Mouse (Mus musculus): ENCODE measurements around the gene Ergic1. TPM values are rescaled to one million over a fixed set of nuclear protein-coding genes. Genes with fewer than 3 reads are reported as not detected.

The Ergic1 gene
- polyA plus RNA-seq, 1 experiment from 2014 or later: 75.0 TPM

DNA sequence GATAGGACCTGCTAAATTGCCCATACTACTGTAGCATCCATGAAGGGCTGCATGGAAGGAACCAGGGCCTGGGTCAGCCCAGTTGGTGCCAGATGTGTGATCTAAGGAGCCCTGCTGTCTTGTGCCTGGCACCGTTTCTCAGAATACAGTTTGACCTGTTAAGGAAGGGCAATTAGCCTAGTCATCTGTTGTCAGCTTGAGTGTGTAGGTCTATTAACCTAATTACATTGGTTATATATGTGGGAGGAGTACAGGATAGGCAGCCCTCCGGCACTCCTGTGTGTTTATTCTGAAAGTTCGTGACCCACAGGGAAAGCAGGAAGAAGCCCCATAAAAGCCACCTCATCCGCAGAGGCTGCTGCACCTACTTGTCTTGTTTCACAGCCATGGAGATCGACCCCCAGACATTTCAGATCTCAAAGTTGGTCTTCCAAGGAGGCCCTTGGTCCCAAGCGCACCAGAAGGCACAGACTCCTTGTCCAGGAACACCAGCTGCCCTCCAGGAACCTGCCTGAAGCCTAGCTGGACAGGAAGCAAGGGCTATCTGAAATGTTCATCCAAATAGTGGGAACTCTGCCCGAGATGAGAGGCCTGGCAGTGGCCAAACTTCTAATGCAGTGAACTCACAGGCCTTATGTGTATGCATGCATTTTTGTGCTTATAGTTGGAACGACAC lies 6.0 kb downstream of the Ergic1 start:
- H3K4me3 ChIP-seq: no peak overlapping the region
- ATAC-seq (replicated peaks; ENCODE audit: insufficient number of reproducible peaks, insufficient read depth, low FRiP score, low read depth): no peak
- H3K27ac ChIP-seq: no peak overlapping the region
- no peak overlapping the region for H3K4me2 ChIP-seq
- peaks cover 29% of the 10 kb centered on the region for H3K4me1 ChIP-seq (replicated peaks)
- no peak overlapping the region for H3K9ac ChIP-seq
- no peaks in the 10 kb centered on the region for H3K9me3 ChIP-seq (replicated peaks)
- H3K36me3 ChIP-seq: peaks cover 23% of the 10 kb centered on the region
- WGBS: 63% methylated on average over 8 of the region's 8 CpGs
- no peaks in the 10 kb centered on the region for H3K27me3 ChIP-seq

DNA sequence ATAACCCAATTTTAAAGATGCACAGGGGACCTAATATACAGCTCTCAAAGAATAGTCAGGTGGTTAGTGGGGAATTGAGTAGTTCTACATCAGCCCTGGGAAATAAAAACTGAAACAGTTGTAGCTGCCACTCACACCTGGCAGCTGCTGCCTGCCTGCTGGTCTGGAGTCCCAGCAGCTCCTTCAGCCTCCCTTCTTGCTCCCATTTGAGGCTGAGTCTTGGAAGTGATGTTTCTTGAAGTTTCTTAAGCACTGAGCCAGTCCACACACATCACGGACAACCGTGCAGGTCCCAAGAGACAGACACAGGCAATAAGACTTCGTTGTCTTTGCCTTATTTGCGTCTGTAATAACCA lies 6.5 kb downstream of the Ergic1 start:
- no peaks in the 10 kb centered on the region for H3K9me3 ChIP-seq (replicated peaks)
- no peak overlapping the region for H3K4me2 ChIP-seq
- no peak overlapping the region for H3K4me3 ChIP-seq
- H3K27me3 ChIP-seq: no peaks in the 10 kb centered on the region
- H3K4me1 ChIP-seq (replicated peaks): peaks cover 25% of the 10 kb centered on the region
- H3K36me3 ChIP-seq: peaks cover 23% of the 10 kb centered on the region
- H3K27ac ChIP-seq: no peak overlapping the region
- 94% methylated on average over 4 of the region's 4 CpGs for WGBS
- no peak overlapping the region for H3K9ac ChIP-seq
- ATAC-seq (replicated peaks; ENCODE audit: insufficient number of reproducible peaks, insufficient read depth, low FRiP score, low read depth): no peak

DNA sequence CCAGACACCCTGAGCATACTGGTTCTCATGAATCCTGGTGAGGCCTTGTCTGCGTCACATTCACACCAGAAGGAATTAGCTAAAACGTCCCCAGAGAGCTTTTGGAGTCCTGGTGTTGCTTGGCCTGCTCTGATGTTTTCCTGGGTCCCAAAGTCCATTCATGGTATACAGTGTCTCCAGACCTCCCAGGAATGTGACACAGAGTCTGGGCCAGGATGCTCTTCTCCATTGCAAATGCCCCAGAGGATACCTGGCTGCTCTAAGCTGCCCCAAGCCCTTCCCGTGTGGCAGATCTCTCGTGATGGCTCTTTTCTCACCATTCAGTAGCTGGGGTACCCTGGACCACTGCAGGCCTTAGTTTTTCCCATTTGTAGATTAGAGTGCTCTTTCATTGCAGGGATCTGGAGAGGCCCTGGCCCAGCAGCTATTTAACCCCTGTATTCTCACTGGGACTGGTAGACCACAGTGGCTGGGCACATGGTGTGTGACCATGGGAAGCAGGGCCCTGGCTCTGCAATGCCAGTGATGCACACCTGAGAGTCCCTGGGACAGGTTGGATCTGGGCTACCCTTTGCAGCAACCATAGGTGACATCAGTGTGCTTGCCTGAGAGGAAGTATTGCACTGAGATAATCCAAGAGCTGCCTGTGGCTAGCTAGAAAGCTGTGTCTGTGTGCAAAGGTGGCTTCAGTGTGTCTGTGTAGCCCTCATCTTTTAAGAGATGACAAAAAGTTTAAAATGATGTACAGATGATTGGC lies 8.5 kb downstream of the Ergic1 start:
- 81% methylated on average over 4 of the region's 4 CpGs for WGBS
- Histone ChIP-seq H3K9ac (no peak overlapping the region), H3K36me3 (peaks cover 23% of the 10 kb centered on the region)

DNA sequence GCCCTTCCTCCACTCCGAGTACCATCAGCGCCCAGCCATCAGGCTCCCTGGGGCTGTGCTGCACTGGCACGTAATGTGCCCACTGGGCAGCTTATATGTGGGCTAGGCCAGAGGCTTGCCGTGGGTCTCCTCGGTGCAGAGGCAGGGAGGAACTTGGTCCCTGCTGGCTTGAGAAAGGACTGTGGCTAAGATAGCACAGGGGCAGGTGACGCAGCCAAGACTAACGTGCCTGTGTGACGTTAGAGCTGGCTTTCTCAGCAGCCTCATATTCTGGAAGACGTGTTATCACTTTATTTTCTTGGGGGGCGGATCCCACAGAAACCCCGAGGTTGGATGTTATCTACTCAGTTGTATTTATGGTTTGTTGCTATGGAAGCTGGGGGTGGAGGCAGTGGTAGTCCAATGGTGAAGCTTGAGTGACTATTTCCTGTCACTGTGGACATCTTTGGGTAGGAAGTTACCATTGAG lies 9.4 kb downstream of the Ergic1 start:
- no peak overlapping the region for H3K4me3 ChIP-seq
- peaks cover 20% of the 10 kb centered on the region for H3K36me3 ChIP-seq
- H3K9me3 ChIP-seq (replicated peaks): no peaks in the 10 kb centered on the region
- no peak overlapping the region for H3K9ac ChIP-seq
- H3K4me1 ChIP-seq (replicated peaks): peaks cover 44% of the 10 kb centered on the region
- ATAC-seq (replicated peaks; ENCODE audit: insufficient number of reproducible peaks, insufficient read depth, low FRiP score, low read depth): peak; percentile 52
- 50% methylated on average over 11 of the region's 11 CpGs for WGBS
- H3K27me3 ChIP-seq: no peaks in the 10 kb centered on the region
- H3K27ac ChIP-seq: peak overlapping the region; percentile 35; the same call in 1 of the 2 replicates
- no peak overlapping the region; the same call in 1 of the 2 replicates for H3K4me2 ChIP-seq

More for the DNA sequence above, 8.5 kb downstream of the Ergic1 start:
- Histone ChIP-seq H3K4me2 (no peak overlapping the region), H3K9me3 (replicated peaks) (no peaks in the 10 kb centered on the region), H3K27ac (no peak overlapping the region), H3K27me3 (no peaks in the 10 kb centered on the region), H3K4me1 (replicated peaks) (peaks cover 35% of the 10 kb centered on the region), H3K4me3 (no peak overlapping the region)
- ATAC-seq (replicated peaks; ENCODE audit: insufficient number of reproducible peaks, insufficient read depth, low FRiP score, low read depth): no peak

DNA sequence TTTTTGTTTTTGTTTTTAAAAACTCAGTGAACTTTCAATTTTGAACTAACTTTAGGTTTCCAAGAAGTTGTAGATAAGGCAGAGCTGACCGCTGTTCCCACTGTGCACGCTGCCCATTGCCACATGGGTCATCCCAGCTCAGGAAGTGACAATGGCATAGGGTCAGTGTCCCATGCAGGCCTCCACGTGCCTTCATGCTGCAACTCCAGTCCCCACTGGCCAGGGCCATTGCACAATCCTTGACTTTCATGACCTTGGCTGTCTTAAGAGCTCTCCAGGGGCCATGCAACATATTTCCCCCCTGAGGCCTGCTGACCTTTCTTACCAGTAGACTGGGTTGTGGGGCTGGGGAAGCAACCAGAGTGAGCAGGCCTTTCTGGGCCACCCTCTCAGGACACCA lies 10.1 kb downstream of the Ergic1 start:
- ATAC-seq (replicated peaks; ENCODE audit: insufficient number of reproducible peaks, insufficient read depth, low FRiP score, low read depth): no peak
- Histone ChIP-seq H3K9ac (no peak overlapping the region), H3K4me2 (no peak overlapping the region), H3K27ac (0 out of 2 replicates have a peak overlapping the region, but pooled peaks have one; percentile 19), H3K4me3 (no peak overlapping the region), H3K36me3 (peaks cover 17% of the 10 kb centered on the region), H3K4me1 (replicated peaks) (peaks cover 51% of the 10 kb centered on the region), H3K9me3 (replicated peaks) (no peaks in the 10 kb centered on the region), H3K27me3 (no peaks in the 10 kb centered on the region)
- 66% methylated on average over 3 of the region's 3 CpGs for WGBS

DNA sequence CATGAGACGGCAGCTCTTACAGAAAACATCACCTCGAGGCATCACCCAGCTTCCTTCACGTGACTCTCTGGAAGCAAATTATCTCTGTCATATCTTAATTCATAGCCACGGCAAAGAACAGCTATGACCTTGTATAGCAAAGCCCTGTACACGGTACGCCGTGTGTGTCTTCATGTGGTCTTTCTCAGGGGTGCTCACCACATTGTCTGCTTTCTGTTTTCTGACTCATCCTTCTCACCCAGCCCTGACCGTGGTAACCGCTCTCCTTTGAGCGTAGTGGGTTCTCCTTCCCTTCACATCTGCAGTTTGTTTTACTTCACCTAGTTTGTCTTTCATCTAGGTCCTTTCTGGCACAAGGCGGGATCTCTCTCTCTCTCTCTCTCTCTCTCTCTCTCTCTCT lies 11.0 kb downstream of the Ergic1 start:
- H3K27ac ChIP-seq: 0 out of 2 replicates have a peak overlapping the region, but pooled peaks have one; percentile 19

DNA sequence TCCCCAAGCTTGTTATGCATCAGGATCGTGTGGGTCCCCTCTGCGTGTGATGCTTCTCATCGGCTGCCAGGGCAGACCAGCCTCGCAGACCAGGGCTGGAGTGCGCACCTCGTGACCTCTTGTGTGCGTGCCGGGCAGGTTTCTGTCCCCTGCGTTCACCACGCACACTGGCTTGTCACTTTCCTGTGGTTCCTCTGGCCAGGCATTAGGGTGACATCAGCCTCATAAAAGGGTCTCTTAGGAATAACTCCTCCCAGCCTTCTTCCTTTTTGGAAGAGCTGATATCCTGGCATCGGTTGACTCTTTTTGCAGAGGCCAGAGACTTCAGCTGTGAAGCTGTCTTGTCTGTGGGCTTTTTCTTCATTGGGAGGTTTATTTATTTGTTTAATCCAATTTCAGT lies 12.8 kb downstream of the Ergic1 start:
- Histone ChIP-seq H3K9ac (no peak overlapping the region), H3K9me3 (replicated peaks) (no peaks in the 10 kb centered on the region), H3K4me2 (no peak overlapping the region), H3K27ac (peak overlapping the region; percentile 35), H3K4me1 (replicated peaks) (peaks cover 79% of the 10 kb centered on the region), H3K4me3 (no peak overlapping the region), H3K27me3 (no peaks in the 10 kb centered on the region), H3K36me3 (peaks cover 1% of the 10 kb centered on the region; the same call in 1 of the 2 replicates)
- ATAC-seq (replicated peaks; ENCODE audit: insufficient number of reproducible peaks, insufficient read depth, low FRiP score, low read depth): no peak
- 48% methylated on average over 11 of the region's 11 CpGs for WGBS

More for the DNA sequence above, 11.0 kb downstream of the Ergic1 start:
- no peak for ATAC-seq (replicated peaks; ENCODE audit: insufficient number of reproducible peaks, insufficient read depth, low FRiP score, low read depth)
- Histone ChIP-seq H3K27me3 (no peaks in the 10 kb centered on the region), H3K36me3 (peaks cover 17% of the 10 kb centered on the region), H3K9ac (no peak overlapping the region), H3K4me2 (no peak overlapping the region), H3K4me1 (replicated peaks) (peaks cover 60% of the 10 kb centered on the region), H3K4me3 (no peak overlapping the region), H3K9me3 (replicated peaks) (no peaks in the 10 kb centered on the region)
- 85% methylated on average over 11 of the region's 11 CpGs for WGBS

DNA sequence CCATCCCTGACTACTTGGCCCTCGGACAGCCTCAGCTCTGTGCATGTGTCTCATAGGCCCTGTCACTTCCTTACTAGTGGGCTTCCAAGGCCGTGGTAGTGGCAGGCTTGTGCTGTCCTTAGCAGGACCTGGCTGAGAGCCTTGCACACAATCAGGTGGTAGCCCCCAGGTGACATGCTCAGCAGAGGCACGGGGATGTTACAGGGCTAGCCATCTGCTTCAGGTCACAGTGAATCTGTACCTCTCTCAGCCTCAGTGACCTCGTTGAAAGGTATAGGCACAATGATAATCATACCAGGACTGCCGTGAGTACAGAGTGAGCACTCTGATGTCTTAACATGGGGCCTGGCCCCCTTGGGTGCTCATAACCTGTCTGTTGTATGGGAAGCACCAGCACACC lies 13.4 kb downstream of the Ergic1 start:
- Histone ChIP-seq H3K36me3 (no peaks in the 10 kb centered on the region; the same call in 1 of the 2 replicates), H3K9ac (no peak overlapping the region), H3K4me3 (no peak overlapping the region), H3K4me2 (no peak overlapping the region), H3K4me1 (replicated peaks) (peaks cover 85% of the 10 kb centered on the region), H3K9me3 (replicated peaks) (no peaks in the 10 kb centered on the region), H3K27ac (no peak overlapping the region), H3K27me3 (no peaks in the 10 kb centered on the region)
- ATAC-seq (replicated peaks; ENCODE audit: insufficient number of reproducible peaks, insufficient read depth, low FRiP score, low read depth): no peak
- WGBS: 79% methylated on average over 5 of the region's 5 CpGs

DNA sequence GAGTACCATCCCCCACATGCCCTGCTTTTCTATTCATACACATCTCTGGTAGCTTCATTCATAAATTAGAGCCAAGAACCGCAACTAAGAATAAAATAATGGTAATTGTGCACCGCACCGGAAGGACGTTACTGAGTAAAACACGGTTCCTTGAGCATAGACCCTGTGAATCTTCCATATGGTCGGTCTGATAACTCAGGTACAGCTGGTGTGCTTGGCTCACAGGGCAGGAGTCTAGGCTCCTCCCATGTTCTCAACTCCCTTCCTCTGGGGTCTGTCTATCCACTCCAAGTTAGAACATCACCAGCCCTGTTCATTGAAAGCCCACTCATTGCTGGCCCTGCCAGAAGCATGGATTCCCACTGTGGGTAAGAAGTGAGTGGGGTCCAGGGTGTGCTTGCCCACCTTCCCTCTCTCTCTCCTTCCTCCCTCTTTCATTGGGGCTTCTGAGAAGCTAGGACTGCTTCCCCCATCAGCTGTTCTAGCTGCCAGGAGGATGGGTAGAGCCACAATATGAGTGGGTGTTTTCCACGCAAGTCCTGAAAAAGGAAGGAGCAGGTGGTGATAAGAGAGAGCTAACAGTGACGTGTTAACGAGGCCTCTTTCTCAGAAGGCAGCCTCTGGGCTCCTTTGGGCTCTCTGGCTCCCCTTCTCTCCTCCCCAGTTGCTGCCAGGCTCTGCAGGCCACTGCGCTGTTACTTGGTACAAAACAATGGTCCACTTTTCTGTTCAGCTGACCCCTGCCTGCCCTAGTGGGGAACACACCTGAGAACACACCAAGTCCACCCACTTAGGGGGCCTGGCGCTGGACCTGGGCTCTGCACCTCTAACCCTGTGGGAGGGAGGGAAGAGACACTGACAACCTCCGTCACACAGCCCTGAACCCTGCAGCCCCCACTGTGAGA lies 14.7 kb downstream of the Ergic1 start:
- Histone ChIP-seq H3K9me3 (replicated peaks) (no peaks in the 10 kb centered on the region), H3K36me3 (no peaks in the 10 kb centered on the region), H3K4me2 (no peak overlapping the region), H3K27me3 (no peaks in the 10 kb centered on the region), H3K9ac (no peak overlapping the region), H3K4me1 (replicated peaks) (peaks cover 84% of the 10 kb centered on the region), H3K27ac (peak overlapping the region; percentile 41), H3K4me3 (no peak overlapping the region)
- no peak for ATAC-seq (replicated peaks; ENCODE audit: insufficient number of reproducible peaks, insufficient read depth, low FRiP score, low read depth)
- 78% methylated on average over 12 of the region's 12 CpGs for WGBS

DNA sequence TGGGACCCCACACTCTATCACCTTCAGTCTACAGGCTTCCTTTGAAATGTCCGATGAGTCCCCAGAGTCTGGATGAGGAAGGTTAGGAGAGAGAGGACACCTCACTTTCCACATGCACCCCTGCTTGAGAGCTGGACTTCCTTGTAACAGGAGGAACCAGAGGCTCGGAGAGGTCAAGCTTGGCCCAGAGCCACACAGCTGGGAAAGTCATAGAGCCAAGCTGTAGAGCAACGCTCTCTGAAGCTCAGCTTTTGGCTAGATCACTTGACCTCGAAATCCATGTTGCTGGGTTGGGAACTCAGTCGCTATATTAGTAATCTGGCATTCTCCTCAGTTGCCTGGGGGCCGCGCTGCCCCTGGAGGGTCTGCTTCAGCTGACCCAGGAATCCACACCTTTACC lies 15.5 kb downstream of the Ergic1 start:
- H3K9me3 ChIP-seq (replicated peaks): no peaks in the 10 kb centered on the region
- peaks cover 85% of the 10 kb centered on the region for H3K4me1 ChIP-seq (replicated peaks)
- H3K27ac ChIP-seq: peak overlapping the region; percentile 41
- no peak overlapping the region for H3K4me2 ChIP-seq
- 0 out of 2 replicates have a peak, but pooled peaks cover 4% of the 10 kb centered on the region for H3K36me3 ChIP-seq
- H3K9ac ChIP-seq: no peak overlapping the region
- H3K27me3 ChIP-seq: no peaks in the 10 kb centered on the region
- no peak for ATAC-seq (replicated peaks; ENCODE audit: insufficient number of reproducible peaks, insufficient read depth, low FRiP score, low read depth)
- WGBS: 47% methylated on average over 7 of the region's 7 CpGs
- H3K4me3 ChIP-seq: no peak overlapping the region

DNA sequence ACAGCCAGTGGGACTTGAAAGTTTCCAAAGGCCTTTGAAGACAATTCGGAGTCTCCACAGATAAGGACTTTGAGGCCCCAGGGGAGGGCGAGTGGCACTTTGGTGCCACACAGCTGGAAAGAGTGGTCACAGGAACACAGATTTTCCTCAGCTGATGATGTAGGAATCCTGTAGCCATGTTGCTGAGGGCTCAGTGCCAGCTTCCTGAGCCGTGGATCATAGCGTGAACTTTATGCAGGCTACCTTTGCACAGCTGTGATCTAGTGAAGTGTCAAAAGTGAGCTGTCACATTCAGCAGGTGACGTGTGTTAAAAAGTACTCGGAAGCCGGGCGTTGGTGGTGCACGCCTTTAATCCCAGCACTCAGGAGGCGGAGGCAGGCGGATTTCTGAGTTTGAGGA lies 16.0 kb downstream of the Ergic1 start:
- peaks cover 90% of the 10 kb centered on the region for H3K4me1 ChIP-seq (replicated peaks)
- H3K9ac ChIP-seq: no peak overlapping the region
- 0 out of 2 replicates have a peak, but pooled peaks cover 4% of the 10 kb centered on the region for H3K36me3 ChIP-seq

More for the DNA sequence above, 16.0 kb downstream of the Ergic1 start:
- Histone ChIP-seq H3K27me3 (no peaks in the 10 kb centered on the region), H3K4me3 (no peak overlapping the region), H3K27ac (peak overlapping the region; percentile 41), H3K9me3 (replicated peaks) (no peaks in the 10 kb centered on the region), H3K4me2 (no peak overlapping the region)
- no peak for ATAC-seq (replicated peaks; ENCODE audit: insufficient number of reproducible peaks, insufficient read depth, low FRiP score, low read depth)
- 53% methylated on average over 11 of the region's 11 CpGs for WGBS
